Mouse (Mus musculus) B cell, adult 2 months (primary cell): Measurements from ENCODE around the gene Vmn2r20.
"Not testable (repeated sequence)": the region's sequence is repeated elsewhere in the genome, so short reads cannot be mapped to it uniquely, and the experiment has no call there.

ENCODE experiments used
- DNase-seq, 2 experiments: peaks; one replicate each; pipeline ENCODE4 v3.0.0; 2022

Vmn2r20 gene

DNA sequence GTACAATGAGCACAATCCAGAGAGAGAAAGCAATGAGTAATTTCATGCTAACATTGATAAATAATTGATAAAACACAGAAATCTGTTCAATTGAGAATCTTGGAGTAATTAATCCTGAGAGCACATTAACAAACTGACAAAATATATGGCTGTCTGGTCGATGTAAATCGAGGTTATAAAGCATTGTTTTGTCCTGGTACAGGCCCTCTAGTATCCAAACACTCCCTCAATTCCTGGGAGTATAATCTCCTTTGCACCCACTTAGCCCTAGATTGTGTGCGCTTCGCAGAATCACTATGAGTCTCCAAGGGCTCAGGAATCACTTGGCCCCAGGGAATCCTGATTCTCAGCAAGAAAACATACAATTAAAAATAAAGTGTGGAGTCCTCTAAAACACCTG lies at the start of gene Vmn2r20:
Vmn2r20 (minus strand) TSS at position 101 of the 400 bp plus-strand sequence.
- DNase-seq, result not testable (repeated sequence)

- DNase-seq, result not testable (repeated sequence)
Measured at GRCm38 (mm10) chr6:123424413-123424812, 6.5 kb upstream of the Vmn2r20 start.

DNA sequence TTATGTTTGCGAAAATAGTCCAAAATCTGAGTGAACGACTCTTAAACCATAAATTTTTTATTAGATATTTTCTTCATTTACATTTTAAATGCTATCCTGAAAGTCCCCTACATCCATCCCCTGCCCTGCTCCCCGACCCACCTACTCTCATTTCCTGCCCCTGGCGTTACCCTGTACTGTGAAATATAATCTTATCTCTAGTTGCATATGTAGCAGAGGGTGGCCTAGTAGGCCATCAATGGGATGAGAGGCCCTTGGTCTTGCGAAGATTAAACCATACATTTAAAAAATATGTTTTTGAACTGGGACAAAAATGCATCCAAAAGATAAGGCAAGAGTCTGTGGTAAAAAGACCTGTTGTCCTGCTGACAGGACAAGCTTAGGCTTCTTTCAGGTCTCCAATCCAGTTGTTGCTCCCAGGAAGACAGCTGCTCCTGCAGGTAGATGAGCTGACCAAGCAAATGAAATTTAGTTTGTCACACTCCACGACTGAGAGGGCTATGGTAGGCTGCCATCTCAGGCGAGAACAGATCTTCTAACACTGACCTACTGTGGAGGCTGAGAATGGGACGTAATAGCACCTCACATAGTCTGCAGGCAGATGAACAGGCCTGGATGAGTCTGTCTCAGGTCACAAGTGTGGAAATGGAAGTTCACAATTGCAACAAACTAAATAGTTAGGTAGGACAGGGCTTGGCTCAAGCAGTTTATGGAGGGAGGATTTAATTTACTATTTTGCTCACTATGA lies 10.8 kb downstream of the Vmn2r20 start:
- not testable (repeated sequence) for DNase-seq

DNA sequence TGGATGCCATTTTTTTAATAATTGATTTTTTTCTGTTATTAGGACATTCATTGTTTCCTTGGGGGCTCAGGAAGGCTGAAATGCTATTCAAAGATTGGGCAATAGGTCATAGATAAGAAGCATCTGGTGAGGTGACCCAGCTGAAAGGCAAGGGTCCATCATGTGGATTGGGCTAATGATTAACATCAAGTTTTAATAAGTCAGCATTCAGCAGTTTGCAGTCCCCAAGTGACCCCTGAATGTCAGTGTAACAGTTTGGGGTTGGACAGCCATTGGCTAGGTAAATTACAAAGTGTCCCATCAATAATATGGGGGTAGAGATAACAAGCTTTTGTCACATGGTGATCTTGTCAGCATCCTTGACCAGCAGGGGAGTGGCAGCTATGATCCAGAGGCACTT lies 29.1 kb downstream of the Vmn2r20 start:
- DNase-seq, result not testable (repeated sequence)

DNA sequence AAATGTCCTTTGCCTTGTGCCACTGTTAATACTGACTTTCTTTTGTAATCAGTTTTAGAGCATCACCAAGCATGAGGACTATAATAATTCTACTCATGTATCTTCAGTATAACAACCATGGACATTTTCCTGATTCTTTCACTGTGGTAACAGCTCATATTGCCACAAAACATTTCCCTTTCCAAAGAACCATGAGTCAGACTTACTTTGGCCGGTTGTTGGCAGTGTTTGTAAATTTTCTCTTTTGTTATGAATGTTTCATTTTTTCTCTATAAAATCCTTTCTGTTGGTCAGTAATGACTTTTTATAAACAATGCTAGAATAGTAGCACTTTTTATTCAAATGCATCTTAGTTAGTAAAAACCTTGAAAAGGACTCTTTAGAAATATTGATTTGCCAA lies 71.8 kb downstream of the Vmn2r20 start:
- no peak for DNase-seq

GRCm38 (mm10) chr6:123340093-123340492 lies 77.8 kb downstream of the Vmn2r20 start:
- DNase-seq, result no peak

GRCm38 (mm10) chr6:123332503-123332902 lies 85.4 kb downstream of the Vmn2r20 start:
- no peak for DNase-seq
